Mouse (Mus musculus) intestine, embryonic 14.5 days (tissue): Measurements from ENCODE around the gene Prkce. TPM values are rescaled to one million over a fixed set of nuclear protein-coding genes. Genes with fewer than 3 reads are reported as not detected.

Experiments used
- ATAC-seq: fragments of 200-750 bp; cut with Nextera tagmentation; replicated peaks from 2 replicates; pipeline ENCODE4 v1.8.0; 2017; ENCODE audit warnings: low read depth, moderate number of reproducible peaks, moderate TSS enrichment, moderate library complexity; ENCODE audit not compliant: low FRiP score, low TSS enrichment
- DNase-seq: peaks from one replicate; pipeline ENCODE4 v3.0.0-alpha.2; 2018; ENCODE audit warnings: low spot score
- H3K27ac ChIP-seq: fragments of 300-500 bp; sonication (generic); 2 replicates; pipeline ENCODE4 v1.5.1; 2014; ENCODE audit warnings: low read depth, mild to moderate bottlenecking, control low read depth
- H3K27me3 ChIP-seq: fragments of 300-500 bp; sonication (generic); replicated peaks from 2 replicates; pipeline ENCODE4 v1.6.1; 2014; ENCODE audit warnings: low read length, control low read depth; ENCODE audit not compliant: control insufficient read depth, insufficient read depth
- H3K36me3 ChIP-seq: fragments of 300-500 bp; sonication (generic); 2 replicates; pipeline ENCODE4 v1.6.1; 2014; ENCODE audit warnings: low read length, control low read depth; ENCODE audit not compliant: control insufficient read depth, insufficient read depth
- H3K4me1 ChIP-seq: fragments of 300-500 bp; sonication (generic); replicated peaks from 2 replicates; pipeline ENCODE4 v1.6.1; 2014; ENCODE audit warnings: low read length, control low read depth, mixed read lengths; ENCODE audit not compliant: control insufficient read depth, insufficient read depth
- H3K4me2 ChIP-seq: fragments of 300-500 bp; sonication (generic); 2 replicates; pipeline ENCODE4 v1.6.1; 2014; ENCODE audit warnings: low read length
- H3K4me3 ChIP-seq: fragments of 300-500 bp; sonication (generic); 2 replicates; pipeline ENCODE4 v1.5.1; 2014; ENCODE audit warnings: low read depth, low read length, control low read depth, mixed read lengths
- H3K9ac ChIP-seq: fragments of 300-500 bp; sonication (generic); 2 replicates; pipeline ENCODE4 v1.6.1; 2014; ENCODE audit warnings: mild to moderate bottlenecking, low read length
- H3K9me3 ChIP-seq: fragments of 300-500 bp; sonication (generic); 2 replicates; pipeline ENCODE4 v1.6.1; 2016; ENCODE audit warnings: low read length, control low read depth; ENCODE audit not compliant: control insufficient read depth
- WGBS: fragments of 180-500 bp; shearing (Covaris S2); extraction: QIAGEN DNeasy Blood & Tissue Kit; methylation state at CpG from one replicate; pipeline ENCODE4 v1.1.7; 2014; 5-methylcytosine and 5-hydroxymethylcytosine counted together
- polyA plus RNA-seq: library from polyadenylated mRNA; unstranded; fragments of >200 nt; fragmentation: Nextera tagmentation; extraction: Ambion mirVana; gene quantifications from 2 replicates; pipeline ENCODE4 v1.2.1, GENCODE M21; 2014

Gene Prkce
- polyA plus RNA-seq, 1 experiment from 2014 or later = 7.5 TPM

DNA sequence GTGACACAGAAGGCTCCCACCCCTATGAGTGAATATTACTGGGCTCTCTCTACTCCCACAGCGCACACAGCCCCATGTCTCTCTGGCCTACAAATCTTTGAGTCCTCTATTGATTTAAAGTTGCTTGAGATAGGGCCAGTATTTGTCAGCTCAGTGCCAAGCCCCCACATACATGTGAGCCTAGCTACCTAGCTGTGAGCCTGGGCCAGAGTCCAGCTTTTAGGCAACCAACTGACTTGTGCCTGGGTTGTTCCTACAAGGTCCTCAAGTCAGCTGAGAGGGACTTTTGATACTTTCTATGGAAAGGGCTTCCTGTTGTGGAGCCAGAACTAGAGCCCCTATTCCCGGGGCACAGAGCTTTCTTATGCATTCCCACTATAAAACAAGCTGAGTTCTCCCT lies 357.5 kb downstream of the Prkce start:
- no peak for ATAC-seq
- no peaks in the 10 kb centered on the region for H3K27me3 ChIP-seq
- 97% methylated on average over 2 of the region's 2 CpGs for WGBS

DNA sequence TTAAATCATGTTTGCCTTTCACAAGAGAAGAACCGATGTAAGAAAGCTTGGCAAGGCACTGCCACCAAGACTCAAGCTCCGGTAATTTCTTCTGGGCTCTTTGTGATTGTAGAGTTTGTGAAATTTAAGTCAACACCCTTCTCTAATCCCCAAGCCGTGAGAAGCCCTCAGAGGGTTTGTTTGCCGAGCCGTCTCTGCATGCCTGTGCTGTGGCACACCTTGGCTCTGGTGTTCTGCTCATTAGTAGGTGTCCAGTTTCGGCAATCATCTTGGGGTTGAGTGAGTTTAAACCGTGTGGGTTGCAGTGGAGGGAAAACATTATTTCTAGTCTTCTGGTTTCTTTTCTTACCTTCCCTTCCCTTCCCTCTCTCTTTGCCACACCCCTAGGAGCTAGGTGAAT lies 358.4 kb downstream of the Prkce start:
- Histone ChIP-seq H3K4me3 (no peak overlapping the region), H3K4me1 (peaks cover 4% of the 10 kb centered on the region; the same call in 1 of the 2 replicates), H3K27ac (no peak overlapping the region), H3K27me3 (no peaks in the 10 kb centered on the region), H3K9ac (no peak overlapping the region), H3K4me2 (no peak overlapping the region), H3K36me3 (no peaks in the 10 kb centered on the region), H3K9me3 (no peaks in the 10 kb centered on the region)
- 80% methylated on average over 7 of the region's 7 CpGs for WGBS
- DNase-seq = no peak
- no peak for ATAC-seq

More for the DNA sequence above, 357.5 kb downstream of the Prkce start:
- Histone ChIP-seq H3K27ac (no peak overlapping the region), H3K4me1 (peaks cover 4% of the 10 kb centered on the region; the same call in 1 of the 2 replicates), H3K9me3 (no peaks in the 10 kb centered on the region), H3K36me3 (no peaks in the 10 kb centered on the region), H3K4me3 (no peak overlapping the region), H3K9ac (no peak overlapping the region), H3K4me2 (no peak overlapping the region)
- DNase-seq = no peak

DNA sequence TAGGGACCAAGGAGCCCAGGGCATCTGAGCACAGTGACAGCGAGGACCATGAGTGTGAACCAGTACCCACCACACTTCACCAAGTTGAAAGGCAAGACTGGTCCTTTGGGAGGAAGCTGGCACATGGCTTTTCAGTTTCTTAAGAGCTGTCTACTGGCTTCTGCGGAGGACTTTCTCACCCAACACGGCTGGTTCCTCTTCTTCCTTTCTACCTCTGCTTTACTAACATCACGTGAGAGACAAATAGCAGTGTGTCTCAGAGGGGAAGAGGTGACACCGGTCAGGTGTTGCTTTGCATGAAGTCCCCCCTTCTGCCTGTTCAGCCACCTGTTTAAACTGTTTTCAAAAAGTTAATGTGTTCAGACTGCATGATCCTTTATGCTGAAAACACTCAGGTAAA lies 359.7 kb downstream of the Prkce start:
- Histone ChIP-seq H3K4me1 (peaks cover 9% of the 10 kb centered on the region; the same call in 1 of the 2 replicates), H3K27me3 (no peaks in the 10 kb centered on the region), H3K36me3 (no peaks in the 10 kb centered on the region), H3K4me2 (no peak overlapping the region), H3K27ac (no peak overlapping the region), H3K4me3 (no peak overlapping the region), H3K9me3 (no peaks in the 10 kb centered on the region), H3K9ac (no peak overlapping the region)
- ATAC-seq (no peak), DNase-seq (no peak)
- WGBS = 95% methylated on average over 5 of the region's 5 CpGs

DNA sequence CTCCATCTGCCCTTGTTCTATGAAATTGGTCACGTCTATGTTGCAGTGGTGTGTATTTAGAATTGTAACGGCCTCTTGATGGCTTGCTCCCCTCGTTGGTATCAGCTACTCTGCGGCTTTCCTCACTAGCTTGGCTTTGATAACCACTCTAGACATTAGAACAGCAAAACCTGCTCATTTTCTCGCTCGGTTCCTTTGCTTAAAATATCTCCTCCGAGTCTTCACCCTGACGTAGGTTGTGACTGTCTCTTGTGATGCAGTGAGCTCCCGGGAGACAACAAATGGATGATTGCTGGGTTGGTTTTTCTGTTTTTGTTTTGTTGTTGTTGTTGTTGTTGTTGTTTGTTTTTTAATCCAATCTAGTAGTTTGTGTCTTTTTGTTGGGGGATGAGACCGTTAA lies 361.4 kb downstream of the Prkce start:
- Histone ChIP-seq H3K27me3 (no peaks in the 10 kb centered on the region), H3K4me1 (peaks cover 13% of the 10 kb centered on the region; the same call in 1 of the 2 replicates), H3K4me2 (no peak overlapping the region), H3K9me3 (no peaks in the 10 kb centered on the region), H3K36me3 (no peaks in the 10 kb centered on the region), H3K4me3 (no peak overlapping the region), H3K9ac (no peak overlapping the region), H3K27ac (no peak overlapping the region)
- WGBS = 87% methylated on average over 10 of the region's 10 CpGs
- ATAC-seq = no peak
- no peak for DNase-seq

DNA sequence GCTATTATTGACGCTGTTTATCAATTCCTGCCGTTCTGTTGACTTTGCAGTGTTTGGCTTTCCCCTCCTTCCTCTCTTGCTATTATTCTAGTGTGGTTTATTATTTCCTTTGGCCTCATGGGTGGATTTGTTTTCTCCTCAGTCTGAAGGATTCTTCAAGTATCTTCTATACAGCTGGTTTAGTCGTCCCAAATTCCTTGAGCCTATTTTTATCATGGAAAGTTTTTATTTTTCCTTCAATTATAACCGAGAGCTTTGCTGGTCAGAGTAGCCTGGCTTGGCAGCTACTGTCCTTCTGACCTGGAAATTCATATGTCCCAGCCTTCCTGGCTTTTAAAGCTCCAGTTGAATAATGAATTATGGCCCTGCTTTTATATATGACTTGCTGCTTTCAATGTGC lies 361.8 kb downstream of the Prkce start:
- Histone ChIP-seq H3K4me1 (peaks cover 13% of the 10 kb centered on the region; the same call in 1 of the 2 replicates), H3K9ac (no peak overlapping the region), H3K36me3 (no peaks in the 10 kb centered on the region), H3K4me2 (no peak overlapping the region), H3K9me3 (no peaks in the 10 kb centered on the region), H3K4me3 (no peak overlapping the region), H3K27me3 (no peaks in the 10 kb centered on the region), H3K27ac (no peak overlapping the region)
- ATAC-seq = no peak
- WGBS = 60% methylated on average over 4 of the region's 4 CpGs
- DNase-seq = no peak

DNA sequence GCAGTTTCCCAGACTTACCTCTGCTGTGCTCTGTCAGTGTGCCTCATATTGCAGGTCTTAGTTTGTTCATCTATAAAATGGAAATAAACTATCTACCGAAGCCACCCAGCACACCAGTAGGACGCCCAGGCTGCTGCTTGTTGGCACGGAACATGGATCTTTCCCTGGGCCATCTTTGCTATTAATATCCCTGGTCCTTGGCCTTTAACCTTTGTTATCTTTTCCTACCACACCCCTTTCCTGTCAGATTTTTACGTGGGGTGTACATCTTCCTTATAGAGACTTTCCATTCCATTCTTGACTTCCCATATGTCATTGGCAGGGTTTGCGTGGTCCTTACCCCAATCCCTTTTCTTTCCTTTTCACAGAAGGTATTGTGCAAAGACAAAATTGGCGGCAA lies 363.6 kb downstream of the Prkce start:
- 80% methylated on average over 6 of the region's 6 CpGs for WGBS
- no peak overlapping the region for H3K4me2 ChIP-seq
- DNase-seq (no peak), ATAC-seq (no peak)
- no peaks in the 10 kb centered on the region for H3K27me3 ChIP-seq
- H3K4me3 ChIP-seq = no peak overlapping the region
- H3K4me1 ChIP-seq = peaks cover 13% of the 10 kb centered on the region; the same call in 1 of the 2 replicates
- no peaks in the 10 kb centered on the region for H3K9me3 ChIP-seq
- H3K36me3 ChIP-seq = no peaks in the 10 kb centered on the region
- no peak overlapping the region for H3K27ac ChIP-seq
- H3K9ac ChIP-seq = no peak overlapping the region

DNA sequence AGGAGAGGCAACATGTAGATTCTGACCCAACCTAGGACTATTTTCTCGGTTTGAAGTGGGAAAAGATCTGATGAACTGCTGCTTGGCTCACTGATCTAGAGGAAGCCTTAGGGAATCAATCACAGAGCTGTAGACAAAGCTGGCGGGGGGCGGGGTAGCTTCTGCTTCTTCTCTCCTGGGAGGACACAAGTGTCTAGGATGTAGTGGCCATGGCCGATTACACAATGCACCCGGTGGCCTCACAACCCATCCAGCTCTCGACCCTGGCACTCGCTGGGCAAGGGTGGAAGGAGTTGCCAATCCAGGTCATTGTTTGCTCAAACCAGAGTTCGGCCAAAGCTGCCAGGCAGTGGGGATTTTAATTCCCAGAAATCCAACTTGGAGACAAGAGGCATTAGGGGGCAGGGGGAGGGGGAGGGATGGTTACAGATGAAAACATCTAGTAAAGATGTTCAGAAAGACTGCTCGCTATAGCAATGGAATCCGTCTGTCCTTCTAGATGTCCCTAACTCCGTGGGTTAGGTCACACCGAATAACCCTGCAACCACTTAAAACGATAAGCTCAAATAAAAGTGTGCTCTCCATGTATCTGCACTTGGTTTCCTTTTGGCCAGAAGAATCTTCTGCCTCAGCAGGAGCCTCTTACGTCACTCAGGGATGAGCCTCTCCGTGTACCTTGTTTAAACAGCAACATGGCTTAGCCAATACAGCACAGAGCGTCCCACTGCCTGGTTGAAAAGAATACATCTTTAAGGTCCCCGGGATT lies 365.4 kb downstream of the Prkce start:
- H3K4me3 ChIP-seq = no peak overlapping the region
- ATAC-seq = no peak

DNA sequence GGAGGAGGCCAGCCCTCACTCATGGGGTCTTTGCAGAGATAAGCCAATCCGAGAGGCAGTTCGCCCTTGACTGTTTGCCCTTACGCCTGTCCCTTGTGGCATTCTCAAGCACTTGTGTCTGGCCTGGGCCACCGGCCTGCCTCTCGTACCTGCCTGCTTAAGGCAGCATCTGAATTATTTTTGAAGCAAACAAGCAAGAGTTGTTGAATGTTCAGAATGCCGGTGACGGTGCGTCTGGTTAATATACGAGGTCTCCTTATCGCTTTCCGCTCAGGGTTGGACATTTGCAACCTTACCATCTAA lies 365.9 kb downstream of the Prkce start:
- WGBS = 70% methylated on average over 11 of the region's 11 CpGs
- no peaks in the 10 kb centered on the region for H3K9me3 ChIP-seq
- H3K27ac ChIP-seq = no peak overlapping the region
- H3K27me3 ChIP-seq = no peaks in the 10 kb centered on the region
- H3K9ac ChIP-seq = no peak overlapping the region
- H3K4me3 ChIP-seq = no peak overlapping the region
- H3K4me2 ChIP-seq = no peak overlapping the region
- H3K36me3 ChIP-seq = no peaks in the 10 kb centered on the region
- H3K4me1 ChIP-seq = peaks cover 22% of the 10 kb centered on the region; the same call in 1 of the 2 replicates
- no peak for ATAC-seq
- no peak for DNase-seq

More for the DNA sequence above, 365.4 kb downstream of the Prkce start:
- Histone ChIP-seq H3K27ac (no peak overlapping the region), H3K9ac (no peak overlapping the region), H3K4me2 (no peak overlapping the region), H3K36me3 (no peaks in the 10 kb centered on the region), H3K4me1 (peaks cover 22% of the 10 kb centered on the region; the same call in 1 of the 2 replicates), H3K27me3 (no peaks in the 10 kb centered on the region), H3K9me3 (no peaks in the 10 kb centered on the region)
- WGBS = 62% methylated on average over 17 of the region's 17 CpGs
- DNase-seq = no peak

DNA sequence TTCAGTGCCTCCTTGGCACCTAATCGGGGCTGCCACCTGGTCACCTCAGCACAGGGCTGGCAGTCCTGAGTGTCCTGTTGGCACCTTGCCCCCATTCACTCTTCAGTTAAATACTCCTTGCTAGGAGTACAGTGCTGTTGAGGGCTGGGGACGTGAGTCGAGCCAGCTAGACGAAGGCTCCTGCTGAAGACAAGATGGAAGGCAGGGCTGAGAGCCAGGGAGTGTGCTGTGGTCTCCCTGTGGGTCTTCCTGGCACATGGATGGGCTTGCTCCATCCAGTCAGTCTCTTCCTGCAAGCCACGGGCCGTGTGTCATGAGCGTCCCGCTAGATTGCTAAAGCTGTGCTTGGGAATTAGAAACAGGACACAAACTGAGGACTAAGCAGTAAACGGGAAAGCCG lies 367.5 kb downstream of the Prkce start:
- Histone ChIP-seq H3K9me3 (no peaks in the 10 kb centered on the region), H3K27me3 (no peaks in the 10 kb centered on the region), H3K4me2 (no peak overlapping the region), H3K36me3 (no peaks in the 10 kb centered on the region), H3K4me1 (peaks cover 18% of the 10 kb centered on the region; the same call in 1 of the 2 replicates), H3K4me3 (no peak overlapping the region), H3K9ac (no peak overlapping the region), H3K27ac (no peak overlapping the region)
- ATAC-seq = no peak
- DNase-seq = no peak
- 85% methylated on average over 10 of the region's 10 CpGs for WGBS
